Mouse (Mus musculus) Muller cell, postnatal 12 days (primary cell): Measurements from ENCODE around the gene Pou2f2.

ENCODE experiments used
- DNase-seq: peaks from one replicate; pipeline ENCODE4 v3.0.0-alpha.2; 2015; ENCODE audit errors: inconsistent ontology term

Pou2f2 gene

DNA sequence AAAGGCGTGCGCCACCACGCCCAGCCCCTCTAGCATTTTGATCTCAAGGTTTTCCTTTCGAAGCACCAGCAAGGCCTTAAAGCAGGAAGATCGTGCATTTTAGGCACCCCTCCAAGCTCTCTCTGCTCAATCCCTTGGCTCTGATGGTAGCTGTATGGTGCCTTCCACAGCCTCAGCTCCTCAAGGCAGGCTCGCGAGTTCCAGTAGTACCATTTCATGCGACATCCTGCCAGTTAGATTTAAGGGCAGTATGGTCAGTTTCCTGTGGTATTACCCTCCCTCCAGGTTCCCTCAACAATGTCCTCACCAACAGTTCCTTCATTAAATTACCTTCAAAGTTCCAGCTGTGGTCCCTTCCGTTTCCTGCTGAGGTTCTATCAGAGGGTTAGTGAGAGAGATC lies 16.6 kb upstream of the Pou2f2 start:
- DNase-seq, result no peak

GRCm38 (mm10) chr7:25195148-25195547 lies 15.6 kb upstream of the Pou2f2 start:
- DNase-seq, result no peak

DNA sequence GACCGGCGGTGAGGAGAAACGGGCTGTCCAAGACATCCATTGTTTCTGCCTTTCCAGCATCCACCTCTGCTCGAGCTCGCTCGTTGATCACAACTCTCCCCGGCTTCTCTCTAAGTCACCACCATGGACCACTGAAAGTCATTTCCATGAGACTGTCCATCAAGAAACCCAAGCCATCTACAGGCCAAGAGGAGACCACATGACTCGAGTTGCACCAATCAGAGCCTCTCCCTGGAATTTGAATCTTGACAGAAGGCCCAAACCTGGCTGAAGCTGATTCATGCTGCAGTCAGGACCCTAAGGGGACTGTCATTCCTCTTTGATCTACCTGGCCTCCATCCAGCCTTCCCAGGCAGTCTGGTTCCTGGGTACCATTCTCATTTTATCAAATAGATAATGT lies 12.6 kb upstream of the Pou2f2 start:
- DNase-seq, result no peak

GRCm38 (mm10) chr7:25190806-25191205 lies 11.3 kb upstream of the Pou2f2 start:
- DNase-seq, result no peak

DNA sequence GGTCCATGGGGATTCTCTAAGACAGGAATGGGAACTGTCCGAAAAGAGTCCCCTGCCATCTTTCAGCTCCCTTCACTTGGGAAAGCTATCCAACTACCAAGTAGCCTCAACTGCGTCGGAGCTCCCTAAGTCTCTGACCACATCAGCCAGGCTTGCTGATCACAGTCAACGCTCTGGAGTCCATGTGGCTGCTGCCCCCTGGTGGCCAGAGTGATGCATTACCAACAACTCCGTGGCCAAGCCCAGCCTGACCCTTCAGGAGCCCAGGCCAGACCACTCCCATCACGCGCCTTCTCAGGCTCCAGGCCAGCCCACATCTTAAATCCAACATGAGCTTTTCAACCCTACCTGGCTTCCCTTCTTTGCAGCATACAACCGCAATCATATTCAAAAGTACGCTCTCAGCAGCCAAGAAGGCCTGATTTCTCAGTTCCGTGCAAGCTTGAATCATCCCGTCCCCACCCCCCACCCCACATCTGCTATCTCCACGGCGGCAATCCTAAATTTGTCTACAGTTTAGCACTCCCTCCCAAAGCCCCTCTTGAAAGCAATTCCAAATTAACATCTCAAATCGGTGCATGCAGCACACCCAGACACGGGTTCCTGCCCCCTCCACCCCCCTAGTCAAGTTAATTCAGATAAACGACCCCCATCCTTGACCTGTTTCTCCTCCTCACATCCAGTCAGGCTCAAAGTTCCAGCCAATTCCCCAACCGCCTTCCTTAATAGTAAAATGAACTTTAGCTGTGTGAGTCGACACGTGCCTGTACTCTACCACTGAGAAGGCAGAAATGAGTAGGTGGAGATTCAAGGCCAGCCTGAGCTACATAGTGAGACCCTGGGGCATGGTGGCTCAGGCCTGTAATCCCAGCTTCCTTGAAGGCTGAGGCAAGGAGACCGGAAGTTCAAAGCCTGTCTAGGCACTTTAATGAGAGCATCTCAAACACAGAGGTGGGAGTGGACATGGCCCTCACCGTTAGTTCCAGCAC lies 8.4 kb upstream of the Pou2f2 start:
- DNase-seq, result peak; percentile 77

GRCm38 (mm10) chr7:25184091-25184490 lies 4.6 kb upstream of the Pou2f2 start:
- DNase-seq, result no peak

- DNase-seq, result no peak
These were observed 2.3 kb upstream of the Pou2f2 start for GRCm38 (mm10) chr7:25181814-25182213.

DNA sequence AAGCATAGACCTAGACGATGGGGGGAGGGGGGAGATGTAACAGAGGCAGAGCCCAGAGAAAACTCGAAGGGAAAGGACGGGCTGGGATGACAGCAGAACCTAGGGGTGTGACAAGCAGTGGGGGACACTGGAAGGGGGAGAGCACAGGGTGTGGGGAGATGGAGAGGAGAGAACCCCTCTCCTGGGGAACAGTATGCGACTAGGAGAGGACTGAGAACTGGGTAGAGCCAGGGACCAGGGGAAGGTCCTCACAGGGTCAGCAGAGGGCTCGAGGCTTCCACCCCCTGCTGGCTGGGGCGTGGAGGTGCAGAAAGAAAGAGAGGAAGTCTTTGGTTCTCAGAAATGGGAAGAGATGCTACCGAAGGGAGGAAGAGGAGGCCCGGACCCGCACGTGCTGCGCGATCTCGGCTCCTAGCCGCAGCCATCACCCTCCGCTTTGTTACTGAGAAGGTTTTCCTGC lies 1.8 kb upstream of the Pou2f2 start:
- DNase-seq, result peak; percentile 33

GRCm38 (mm10) chr7:25180512-25180911 lies 986 bp upstream of the Pou2f2 start:
- DNase-seq, result no peak

- DNase-seq, result no peak
These were observed 530 bp downstream of the Pou2f2 start for GRCm38 (mm10) chr7:25178787-25179605.

- no peak for DNase-seq
These were observed 1.2 kb downstream of the Pou2f2 start for GRCm38 (mm10) chr7:25178317-25178716.

- DNase-seq, result no peak
These were observed 5.2 kb downstream of the Pou2f2 start for GRCm38 (mm10) chr7:25174343-25174742.

DNA sequence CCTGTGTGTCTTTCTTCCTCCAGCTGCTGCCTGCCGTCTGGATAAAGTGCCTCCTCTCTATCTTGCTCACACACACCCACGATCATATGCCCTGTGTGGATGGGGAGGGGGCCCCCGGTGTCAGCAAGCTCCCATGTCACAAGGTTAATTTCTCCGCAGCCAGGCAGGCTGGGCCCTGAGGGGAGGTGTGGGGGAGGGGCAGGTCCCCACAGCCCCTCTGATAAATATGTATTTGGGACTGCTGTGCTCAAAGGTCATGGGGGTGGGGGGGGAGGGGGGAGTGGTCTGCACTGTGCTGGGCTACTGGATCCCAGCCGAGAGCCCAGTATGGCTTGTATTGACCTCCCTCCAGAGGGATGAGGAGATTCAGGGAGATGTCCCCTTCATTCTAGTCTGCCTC lies 6.9 kb downstream of the Pou2f2 start:
- no peak for DNase-seq

DNA sequence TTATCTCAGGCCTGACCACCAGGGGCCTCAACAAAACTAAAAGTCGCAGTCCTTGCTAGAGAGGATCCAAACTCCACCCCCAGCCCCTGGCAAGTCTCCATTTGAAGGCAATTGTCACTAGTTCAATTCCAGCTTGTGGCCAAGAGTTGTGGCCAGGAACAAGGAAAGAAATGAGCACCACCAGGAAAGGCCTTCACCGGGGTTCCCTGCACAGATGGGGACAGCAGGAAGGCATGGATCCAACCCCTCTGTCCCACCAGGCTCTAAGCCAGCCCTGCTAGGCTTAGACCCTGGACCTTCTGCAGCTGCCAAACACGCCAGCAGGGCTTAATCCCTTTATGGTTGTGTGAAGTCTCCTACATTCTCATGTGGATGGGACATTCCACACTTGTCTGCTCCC lies 8.9 kb downstream of the Pou2f2 start:
- DNase-seq, result no peak

- DNase-seq, result no peak
These were observed 13.4 kb downstream of the Pou2f2 start for GRCm38 (mm10) chr7:25166106-25166505.

GRCm38 (mm10) chr7:25156158-25156648 lies 23.3 kb downstream of the Pou2f2 start:
- no peak for DNase-seq

GRCm38 (mm10) chr7:25155469-25156157 lies 23.9 kb downstream of the Pou2f2 start:
- DNase-seq, result no peak

- no peak for DNase-seq
These were observed 24.9 kb downstream of the Pou2f2 start for GRCm38 (mm10) chr7:25154648-25155047.

- no peak for DNase-seq
These were observed 25.7 kb downstream of the Pou2f2 start for GRCm38 (mm10) chr7:25153841-25154240.

GRCm38 (mm10) chr7:25151916-25152556 lies 27.5 kb downstream of the Pou2f2 start:
- no peak for DNase-seq

DNA sequence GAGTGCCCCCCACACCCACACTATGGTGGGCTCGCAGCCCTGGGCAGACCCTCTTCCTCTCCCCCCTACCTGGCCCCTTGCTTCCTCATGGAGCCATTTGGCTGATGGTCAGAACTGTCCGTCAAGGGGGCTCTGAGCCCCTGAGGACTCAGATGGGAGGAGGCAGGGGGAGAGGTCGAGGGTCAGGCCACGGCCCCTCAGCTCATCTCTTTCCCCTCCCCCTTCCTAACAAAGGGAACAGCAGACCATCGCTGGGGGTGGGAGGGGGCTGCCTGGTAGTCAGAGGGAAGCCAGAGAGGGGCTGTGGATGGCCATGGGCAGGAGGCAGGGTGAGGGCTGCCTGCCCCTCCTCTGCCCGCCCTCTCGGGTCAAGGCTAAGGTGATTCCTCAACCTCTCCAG lies 28.5 kb downstream of the Pou2f2 start:
- DNase-seq, result no peak
